Mouse (Mus musculus): ENCODE results near the gene Ltbp1. TPM values are rescaled to one million over a fixed set of nuclear protein-coding genes. Genes with fewer than 3 reads are reported as not detected.

Ltbp1 gene
- total and polyA plus RNA-seq, 3 experiments = 17.2 to 40.4 (median 39.9) TPM

DNA sequence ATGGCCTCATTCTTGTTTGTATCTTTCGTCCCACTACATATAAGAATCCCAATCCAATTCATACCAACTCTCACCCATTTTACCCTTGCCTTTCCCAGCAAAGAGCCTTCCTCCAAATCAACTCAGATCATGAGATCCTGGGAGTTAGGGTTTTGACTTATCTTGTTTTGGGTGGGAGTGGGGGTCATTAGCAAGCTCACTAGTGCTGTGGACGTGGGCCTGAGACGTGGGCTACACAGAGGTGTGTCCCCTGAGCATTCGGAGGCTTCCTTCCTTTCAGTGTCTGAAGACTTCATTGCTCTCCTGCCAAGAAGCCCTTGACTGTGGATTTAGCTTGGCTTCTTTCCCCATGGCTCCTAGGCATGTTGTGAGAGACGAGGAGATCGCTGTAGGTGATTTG is 10.2 kb downstream of the Ltbp1 start:
- intact Hi-C loops (cut with DNase I) = no loop called here
- Histone ChIP-seq H3K79me2 (replicated peaks; ENCODE audit: control insufficient read depth, insufficient read depth, low read length) (no peaks in the 10 kb centered on the region), H3K27ac (no peak overlapping the region), H3K4me1 (ENCODE audit: control insufficient read depth, insufficient read depth, low read length) (peaks cover 5% of the 10 kb centered on the region; the same call in 1 of the 2 replicates), H3K36me3 (ENCODE audit: control insufficient read depth, insufficient read depth, low read length) (peaks cover 2% of the 10 kb centered on the region; the same call in 1 of the 2 replicates), H3K27me3 (ENCODE audit: control insufficient read depth, insufficient read depth, low read length) (no peaks in the 10 kb centered on the region), H3K9ac (ENCODE audit: low read depth, low read length) (no peak overlapping the region), H3K4me3 (no peak overlapping the region)
- no peak for TF ChIP-seq POLR2A (IDR thresholded peaks at IDR 0.05; ENCODE audit: insufficient read depth, low read depth, low read length)
- no peak for TF ChIP-seq CTCF (IDR thresholded peaks at IDR 0.05)
- no peak for TF ChIP-seq EP300 (IDR thresholded peaks at IDR 0.05; ENCODE audit: insufficient read depth, low read depth, low read length)
- 49% methylated on average over 6 of the region's 6 CpGs for WGBS
- DNase-seq = no peak

DNA sequence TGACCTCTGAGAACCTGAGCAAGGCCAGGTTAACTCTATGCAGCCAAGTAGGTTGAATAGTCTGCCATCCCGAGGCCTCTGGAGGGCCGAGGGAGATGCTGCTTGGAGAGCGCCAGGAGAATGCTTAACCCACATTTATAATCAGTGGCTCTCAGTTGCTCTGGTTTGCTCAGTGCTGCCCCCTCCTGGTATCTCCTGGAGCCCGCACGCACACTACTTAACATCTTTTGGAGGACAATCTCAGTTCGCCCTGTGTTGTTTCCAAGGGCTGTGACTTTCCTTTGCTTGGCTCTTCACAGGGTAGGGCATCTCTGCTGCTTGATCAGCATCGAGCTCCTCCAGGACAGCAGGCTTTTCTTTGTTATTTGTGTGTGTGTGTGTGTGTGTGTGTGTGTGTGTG is 12.1 kb downstream of the Ltbp1 start:
- WGBS = 86% methylated on average over 7 of the region's 7 CpGs
- peaks cover 5% of the 10 kb centered on the region; the same call in 1 of the 2 replicates for H3K4me1 ChIP-seq (ENCODE audit: control insufficient read depth, insufficient read depth, low read length)
- TF ChIP-seq CTCF (IDR thresholded peaks at IDR 0.05) (peak; percentile 67), POLR2A (IDR thresholded peaks at IDR 0.05; ENCODE audit: insufficient read depth, low read depth, low read length) (no peak)
- intact Hi-C loops (cut with DNase I) = loop anchor here (2.0 kb wide), 1 partner anchor 69 kb away; no protein-coding TSS in a partner anchor
- H3K36me3 ChIP-seq (ENCODE audit: control insufficient read depth, insufficient read depth, low read length) = peaks cover 2% of the 10 kb centered on the region; the same call in 1 of the 2 replicates
- no peak overlapping the region for H3K27ac ChIP-seq
- no peaks in the 10 kb centered on the region for H3K79me2 ChIP-seq (replicated peaks; ENCODE audit: control insufficient read depth, insufficient read depth, low read length)
- DNase-seq = no peak
- no peak overlapping the region for H3K9ac ChIP-seq (ENCODE audit: low read depth, low read length)
- no peak overlapping the region for H3K4me3 ChIP-seq
- H3K27me3 ChIP-seq (ENCODE audit: control insufficient read depth, insufficient read depth, low read length) = no peaks in the 10 kb centered on the region

DNA sequence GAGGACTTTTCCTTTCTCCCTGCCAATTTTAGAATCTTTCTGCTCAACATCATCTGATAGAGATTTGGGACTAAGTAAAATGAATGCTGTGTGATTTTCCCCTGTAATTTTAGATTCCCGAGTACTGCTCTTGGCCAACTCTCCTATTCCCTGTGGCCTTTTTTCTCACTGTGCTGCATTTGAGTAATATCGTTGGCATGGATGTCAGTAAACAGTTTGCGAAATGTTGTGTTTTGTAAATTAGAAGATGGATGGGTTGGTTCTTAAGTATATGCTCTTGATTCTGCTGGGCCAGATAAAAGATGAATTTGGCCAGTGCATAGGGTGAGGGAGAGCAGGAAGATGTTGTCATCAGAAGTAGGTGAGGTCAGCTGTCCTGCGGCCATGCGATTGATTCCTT is 12.8 kb downstream of the Ltbp1 start:
- intact Hi-C loops (cut with DNase I) = no loop called here
- WGBS = 72% methylated on average over 5 of the region's 5 CpGs
- Histone ChIP-seq H3K27me3 (ENCODE audit: control insufficient read depth, insufficient read depth, low read length) (no peaks in the 10 kb centered on the region), H3K36me3 (ENCODE audit: control insufficient read depth, insufficient read depth, low read length) (peaks cover 2% of the 10 kb centered on the region; the same call in 1 of the 2 replicates), H3K27ac (no peak overlapping the region), H3K79me2 (replicated peaks; ENCODE audit: control insufficient read depth, insufficient read depth, low read length) (no peaks in the 10 kb centered on the region), H3K4me3 (no peak overlapping the region), H3K9ac (ENCODE audit: low read depth, low read length) (no peak overlapping the region), H3K4me1 (ENCODE audit: control insufficient read depth, insufficient read depth, low read length) (peaks cover 5% of the 10 kb centered on the region; the same call in 1 of the 2 replicates)
- TF ChIP-seq EP300 (IDR thresholded peaks at IDR 0.05; ENCODE audit: insufficient read depth, low read depth, low read length) (no peak), POLR2A (IDR thresholded peaks at IDR 0.05; ENCODE audit: insufficient read depth, low read depth, low read length) (no peak), CTCF (IDR thresholded peaks at IDR 0.05) (no peak)
- DNase-seq = no peak

DNA sequence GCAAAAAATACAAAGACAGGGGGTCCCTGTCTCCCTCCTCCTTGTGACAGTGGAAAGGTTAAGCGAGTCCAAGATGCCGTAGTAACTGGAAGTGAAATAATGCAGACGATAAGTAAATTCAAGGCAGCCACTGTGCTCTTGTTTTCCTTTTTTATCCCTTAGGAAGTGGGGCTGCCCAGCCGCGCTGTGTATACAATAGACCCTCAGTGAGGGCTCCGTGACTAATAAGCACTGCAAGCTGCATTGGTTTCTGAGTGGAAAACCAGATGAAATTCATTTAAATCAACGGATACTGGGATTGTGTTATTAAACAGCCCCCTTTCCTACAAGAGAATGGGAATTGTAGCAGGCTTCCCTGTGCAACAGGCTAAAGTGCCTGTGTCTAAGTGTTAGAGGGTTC is 14.7 kb downstream of the Ltbp1 start:
- no peak overlapping the region for H3K27ac ChIP-seq
- 53% methylated on average over 7 of the region's 7 CpGs for WGBS
- peaks cover 2% of the 10 kb centered on the region; the same call in 1 of the 2 replicates for H3K36me3 ChIP-seq (ENCODE audit: control insufficient read depth, insufficient read depth, low read length)
- no peak overlapping the region for H3K4me3 ChIP-seq
- peaks cover 5% of the 10 kb centered on the region; the same call in 1 of the 2 replicates for H3K4me1 ChIP-seq (ENCODE audit: control insufficient read depth, insufficient read depth, low read length)
- intact Hi-C loops (cut with DNase I) = no loop called here
- no peak overlapping the region for H3K9ac ChIP-seq (ENCODE audit: low read depth, low read length)
- H3K27me3 ChIP-seq (ENCODE audit: control insufficient read depth, insufficient read depth, low read length) = no peaks in the 10 kb centered on the region
- no peak for DNase-seq
- TF ChIP-seq CTCF (IDR thresholded peaks at IDR 0.05) (no peak), POLR2A (IDR thresholded peaks at IDR 0.05; ENCODE audit: insufficient read depth, low read depth, low read length) (no peak), EP300 (IDR thresholded peaks at IDR 0.05; ENCODE audit: insufficient read depth, low read depth, low read length) (no peak)
- no peaks in the 10 kb centered on the region for H3K79me2 ChIP-seq (replicated peaks; ENCODE audit: control insufficient read depth, insufficient read depth, low read length)

DNA sequence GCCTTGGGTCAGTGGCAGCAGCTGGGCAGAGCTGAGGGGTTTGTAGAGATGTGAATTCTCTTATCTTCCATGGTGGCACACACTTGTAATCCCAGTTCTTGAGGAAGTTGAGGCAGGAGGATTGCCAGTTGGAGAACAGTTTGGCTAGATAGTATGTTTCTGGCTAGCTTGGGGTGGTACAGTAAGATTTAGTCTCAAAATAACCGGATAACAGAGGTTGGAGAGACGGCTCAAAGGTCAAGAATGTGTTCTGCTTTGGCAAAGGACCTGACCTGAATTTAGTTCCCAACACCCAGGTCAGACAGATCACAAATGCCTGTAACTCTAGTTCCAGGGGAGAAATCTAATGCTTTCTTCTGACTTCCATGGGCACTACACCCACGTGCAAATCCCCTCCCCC is 15.3 kb downstream of the Ltbp1 start:
- Histone ChIP-seq H3K4me1 (ENCODE audit: control insufficient read depth, insufficient read depth, low read length) (peaks cover 3% of the 10 kb centered on the region; the same call in 1 of the 2 replicates), H3K36me3 (ENCODE audit: control insufficient read depth, insufficient read depth, low read length) (peaks cover 2% of the 10 kb centered on the region; the same call in 1 of the 2 replicates), H3K79me2 (replicated peaks; ENCODE audit: control insufficient read depth, insufficient read depth, low read length) (no peaks in the 10 kb centered on the region), H3K27ac (no peak overlapping the region), H3K4me3 (no peak overlapping the region), H3K9ac (ENCODE audit: low read depth, low read length) (no peak overlapping the region), H3K27me3 (ENCODE audit: control insufficient read depth, insufficient read depth, low read length) (no peaks in the 10 kb centered on the region)
- whole genome bisulfite sequencing = 49% methylated on average over 3 of the region's 3 CpGs
- intact Hi-C loops (cut with DNase I) = no loop called here
- no peak for DNase-seq
- TF ChIP-seq EP300 (IDR thresholded peaks at IDR 0.05; ENCODE audit: insufficient read depth, low read depth, low read length) (no peak), POLR2A (IDR thresholded peaks at IDR 0.05; ENCODE audit: insufficient read depth, low read depth, low read length) (no peak), CTCF (IDR thresholded peaks at IDR 0.05) (no peak)

DNA sequence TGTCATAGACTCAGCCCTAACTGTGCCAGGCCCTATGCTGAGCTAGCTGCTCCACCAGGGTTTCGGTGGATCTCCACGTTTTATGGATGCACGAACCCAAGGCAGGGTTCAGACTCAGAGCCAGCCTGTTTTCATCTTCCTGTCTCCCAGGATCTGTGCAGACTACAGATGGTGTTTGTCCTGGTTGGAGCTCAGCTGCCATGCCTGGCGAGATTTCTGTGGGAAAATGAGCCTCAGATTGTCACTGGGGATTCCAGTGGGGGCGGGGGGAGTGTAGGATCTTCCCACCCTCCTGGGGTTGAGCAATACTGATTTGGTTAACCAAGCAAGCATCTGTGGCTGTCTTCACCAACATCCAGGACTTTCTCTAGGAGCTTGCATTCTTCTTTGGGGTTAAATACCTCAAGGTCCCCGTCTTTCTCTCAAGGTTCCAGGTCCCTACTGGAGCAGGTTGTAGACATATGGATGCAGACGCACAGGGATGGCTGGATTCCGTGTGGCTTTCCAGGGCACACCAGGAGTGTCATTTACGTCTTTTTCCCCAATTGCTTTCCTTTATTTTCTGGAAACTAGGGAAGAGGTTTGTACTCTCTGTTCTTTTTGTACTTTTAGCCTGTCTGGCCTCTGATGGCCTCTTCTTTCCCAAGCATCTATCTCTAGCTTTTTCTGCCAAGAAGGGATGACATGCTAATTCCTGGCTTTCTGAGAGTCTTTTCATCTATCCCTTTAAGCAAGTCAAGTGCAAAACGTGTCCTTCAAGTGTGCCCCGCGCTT is 22.2 kb downstream of the Ltbp1 start:
- no peak overlapping the region for H3K9ac ChIP-seq (ENCODE audit: low read depth, low read length)
- H3K4me1 ChIP-seq (ENCODE audit: control insufficient read depth, insufficient read depth, low read length) = peaks cover 3% of the 10 kb centered on the region
- H3K27ac ChIP-seq = peak overlapping the region; percentile 52
- H3K4me3 ChIP-seq = peak overlapping the region; percentile 6; the same call in 1 of the 2 replicates
- DNase-seq = peak; percentile 81 to 82
- H3K27me3 ChIP-seq (ENCODE audit: control insufficient read depth, insufficient read depth, low read length) = no peaks in the 10 kb centered on the region
- no peaks in the 10 kb centered on the region; the same call in none of the 2 replicates for H3K79me2 ChIP-seq (replicated peaks; ENCODE audit: control insufficient read depth, insufficient read depth, low read length)
- no peaks in the 10 kb centered on the region for H3K36me3 ChIP-seq (ENCODE audit: control insufficient read depth, insufficient read depth, low read length)
- intact Hi-C loops (cut with DNase I) = no loop called here
- 82% methylated on average over 12 of the region's 12 CpGs for WGBS
- TF ChIP-seq EP300 (IDR thresholded peaks at IDR 0.05; ENCODE audit: insufficient read depth, low read depth, low read length) = no peak
